Mouse (Mus musculus) neutrophil, adult 5-6 weeks (primary cell): ENCODE results near the gene Gm28048. TPM values are rescaled to one million over a fixed set of nuclear protein-coding genes. Genes with fewer than 3 reads are reported as not detected.

Experiments
- ATAC-seq: fragments of 151-379, 151-347 bp; 2 replicates; pipeline ENCODE4 v1.8.0; 2017; ENCODE audit warnings: mild to moderate bottlenecking, moderate TSS enrichment; ENCODE audit not compliant: insufficient number of reproducible peaks, poor library complexity, low FRiP score, severe bottlenecking; ENCODE audit errors: extremely low read depth
- total RNA-seq: library from RNA; stranded (forward); fragments of 200-1000 nt; gene quantifications from 2 replicates; pipeline ENCODE4 v1.2.3, GENCODE M21; 2017

Gene Gm28048
- total RNA-seq, 1 experiment from 2014 or later = 43.8 TPM

DNA sequence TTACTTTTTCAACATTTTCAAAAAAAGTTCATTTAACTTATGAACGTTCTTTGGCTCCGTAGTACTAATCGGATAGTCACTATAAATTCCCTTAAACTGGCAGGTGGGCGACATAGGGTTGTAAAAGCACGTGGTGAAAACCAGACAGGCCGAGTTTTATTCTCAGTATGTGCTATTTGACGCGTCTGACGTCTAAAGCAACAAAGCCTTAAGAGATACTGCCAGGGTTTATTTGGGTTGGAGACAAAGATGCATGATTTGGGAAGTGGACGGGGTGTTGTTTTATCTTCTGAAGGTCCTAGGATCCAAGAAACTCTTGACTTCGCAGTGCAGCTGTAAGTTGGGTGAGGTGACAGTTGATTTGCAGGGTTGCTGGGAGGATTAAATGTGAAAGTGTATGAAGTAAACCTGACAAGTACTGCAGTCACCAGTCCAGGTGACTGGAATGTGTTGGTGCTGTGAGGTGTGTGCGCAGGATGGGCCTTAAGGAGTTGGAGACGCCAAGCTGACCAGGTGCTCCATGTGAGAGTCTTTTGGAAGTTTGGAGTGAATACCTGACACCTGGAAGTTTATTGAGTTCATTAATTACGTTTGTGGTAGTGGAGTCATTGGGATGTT is 9.4 kb upstream of the Gm28048 start:
- ATAC-seq = no peak

DNA sequence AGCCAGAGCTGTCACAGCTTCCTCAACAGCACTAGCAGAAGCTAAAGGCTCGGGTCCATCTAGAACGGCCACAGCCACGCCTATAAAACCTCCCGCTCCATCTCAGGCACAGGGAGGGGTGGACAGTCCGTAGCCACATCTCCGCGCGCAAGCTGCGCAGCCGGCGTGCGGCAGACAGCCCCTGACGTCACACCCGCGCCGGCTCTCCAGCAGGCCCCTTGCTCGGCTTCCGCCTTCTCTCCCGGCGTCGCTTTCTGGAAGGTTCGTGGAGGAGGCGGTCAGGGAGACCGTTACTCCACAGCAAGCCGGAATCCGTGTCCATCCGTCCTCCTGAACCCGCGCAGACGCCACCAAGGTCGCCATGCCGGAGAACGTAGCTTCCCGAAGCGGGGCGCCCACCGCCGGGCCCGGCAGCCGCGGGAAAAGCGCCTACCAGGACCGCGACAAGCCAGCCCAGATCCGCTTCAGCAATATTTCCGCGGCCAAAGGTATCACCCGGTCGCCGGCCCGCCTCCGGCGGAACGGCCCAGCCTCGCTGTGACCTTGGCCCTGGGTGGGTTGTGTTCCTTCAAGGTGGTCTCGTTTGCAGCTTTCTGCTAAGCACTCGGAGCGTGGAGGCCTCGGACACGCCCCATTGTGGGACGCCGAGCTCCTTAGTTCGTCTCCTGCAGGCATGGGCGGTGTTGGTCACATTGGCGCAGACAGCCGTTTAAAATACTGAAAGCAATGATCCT is 8.7 kb upstream of the Gm28048 start, which contains the start of gene Cct4:
Gene Cct4 (plus strand): TSS at position 127 of the 734 bp plus-strand sequence.
- peak; percentile 91 for ATAC-seq

DNA sequence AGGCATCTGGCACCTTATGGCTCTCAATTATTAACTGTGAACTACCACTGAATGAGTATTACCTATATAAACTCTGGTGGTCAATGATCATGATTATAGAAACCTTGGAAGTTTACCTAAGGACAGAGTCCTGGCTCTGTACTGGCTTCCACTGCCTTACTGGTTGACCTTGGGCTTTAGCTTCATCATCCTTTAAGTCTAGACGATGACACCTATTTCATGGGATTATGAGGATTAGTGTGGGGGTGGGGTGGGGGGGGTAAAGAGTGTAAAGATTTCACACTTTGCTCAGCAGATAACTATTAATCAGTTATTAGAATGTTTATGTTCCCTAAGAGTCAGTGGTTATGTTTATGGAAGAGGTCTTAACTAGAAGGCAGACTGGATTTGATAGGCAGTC is 7.9 kb upstream of the Gm28048 start:
- no peak for ATAC-seq

DNA sequence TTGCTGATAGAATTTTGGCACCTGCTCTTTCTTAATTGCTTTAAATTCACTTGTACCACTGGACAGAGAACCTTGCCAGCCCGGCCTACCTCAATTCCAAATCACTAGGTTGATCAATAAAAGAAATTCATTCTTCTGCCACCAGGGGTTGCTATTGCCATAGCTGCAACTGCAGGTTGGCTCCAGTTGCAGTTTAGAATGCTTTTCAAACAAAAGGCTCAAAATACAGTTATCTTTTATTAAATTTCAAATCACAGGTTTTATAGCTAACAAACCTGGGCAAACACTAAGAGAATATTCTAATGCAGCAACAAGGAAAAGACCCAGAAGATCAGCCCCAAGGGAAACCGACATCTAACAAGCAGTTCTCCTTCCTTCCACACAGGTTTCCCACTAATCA is 5.5 kb upstream of the Gm28048 start:
- peak; percentile 54; the same call in 1 of the 2 replicates for ATAC-seq

DNA sequence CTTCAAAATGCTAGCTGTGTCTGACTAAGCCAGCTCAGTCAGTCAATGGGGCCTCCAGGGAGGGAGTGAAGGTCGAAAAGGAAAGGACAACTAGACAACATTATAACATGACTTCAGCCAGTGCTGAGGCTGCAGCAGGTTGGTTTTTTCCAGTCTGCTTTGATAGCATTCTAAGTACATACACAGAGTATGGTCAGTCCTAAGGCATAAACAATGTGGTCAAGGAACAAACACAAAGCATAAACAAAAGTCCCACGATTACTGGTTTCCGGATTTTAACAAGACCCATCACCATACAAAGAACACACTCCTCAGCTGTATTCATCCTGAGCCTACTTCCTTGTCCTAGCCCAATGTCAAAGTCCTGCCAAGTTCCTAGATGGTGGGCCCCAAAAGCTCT is 3.6 kb upstream of the Gm28048 start:
- no peak for ATAC-seq

DNA sequence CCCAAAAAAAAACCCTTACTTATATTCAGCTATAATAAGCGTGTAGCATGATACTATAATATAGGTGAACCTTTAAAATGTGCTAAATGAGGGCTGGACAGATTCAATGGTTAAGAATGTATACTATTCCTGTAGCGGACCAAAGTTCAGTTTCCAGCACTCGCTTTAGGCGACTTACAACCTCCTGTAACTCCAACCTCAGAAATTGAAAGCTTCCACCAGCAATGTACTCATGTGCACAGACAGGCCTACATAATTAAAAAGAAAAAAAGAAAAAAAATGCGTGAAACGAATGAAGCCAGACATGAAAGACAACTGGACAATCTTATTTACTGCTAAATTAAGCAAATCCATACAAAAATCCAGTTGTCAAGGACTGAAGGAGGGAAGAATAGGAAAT is 956 bp upstream of the Gm28048 start:
- ATAC-seq = no peak

DNA sequence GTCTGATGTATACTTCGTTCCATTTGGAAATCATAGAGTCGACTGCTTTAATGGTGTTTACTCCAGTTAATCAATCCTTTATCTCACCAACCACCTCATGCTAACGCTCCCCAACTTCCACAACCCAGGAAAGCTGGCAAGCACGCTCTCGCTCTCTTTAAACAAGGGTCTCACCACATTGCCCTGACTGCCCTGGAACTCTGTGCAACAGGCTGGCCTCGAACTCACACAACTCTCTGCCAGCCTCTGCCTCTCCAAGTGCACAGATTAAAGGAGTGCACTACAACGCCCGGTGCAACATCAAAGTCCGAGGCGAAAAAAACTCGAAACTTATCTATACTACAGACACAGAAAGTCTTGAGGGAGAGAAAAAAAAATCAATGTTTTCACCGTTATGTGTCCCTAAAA is 343 bp downstream of the Gm28048 start:
- ATAC-seq = no peak

DNA sequence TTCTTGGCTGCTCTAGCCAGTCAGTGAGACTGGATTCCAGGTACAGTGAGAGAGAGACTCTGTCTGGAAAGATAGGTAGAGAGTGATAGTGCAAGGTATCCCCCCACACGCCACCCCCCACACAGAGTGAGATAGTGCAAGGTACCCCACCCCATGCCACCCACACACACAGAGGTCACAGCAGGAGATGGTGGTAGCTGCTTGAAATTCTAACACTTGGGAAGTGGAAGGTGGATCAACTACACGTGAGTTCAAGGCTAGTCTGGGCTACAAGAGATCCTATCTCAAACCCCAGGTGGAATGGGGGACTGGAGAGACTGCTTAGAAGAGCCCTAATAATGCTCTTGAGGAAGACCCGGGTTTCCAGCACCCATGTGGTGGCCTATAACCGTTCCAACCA is 849 bp downstream of the Gm28048 start:
- ATAC-seq = no peak

DNA sequence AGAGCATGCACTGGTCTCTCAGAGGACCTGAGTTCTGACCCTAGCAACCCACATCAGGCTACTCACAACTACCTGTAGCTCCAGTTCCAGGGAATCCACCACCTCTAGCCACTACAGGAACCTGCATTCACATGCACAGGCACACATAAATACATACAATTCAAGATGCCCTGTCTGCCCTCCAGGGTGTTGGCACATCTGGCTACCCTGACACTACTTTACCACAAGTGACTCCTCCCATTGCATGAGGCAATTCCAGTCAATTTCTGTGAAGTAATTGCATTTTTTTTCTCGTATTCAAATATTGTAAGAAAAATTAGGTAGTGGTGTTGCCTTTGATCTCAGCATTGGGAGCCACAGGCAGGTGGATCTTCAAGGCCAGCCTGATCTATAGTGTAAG is 2.7 kb downstream of the Gm28048 start:
- no peak for ATAC-seq

DNA sequence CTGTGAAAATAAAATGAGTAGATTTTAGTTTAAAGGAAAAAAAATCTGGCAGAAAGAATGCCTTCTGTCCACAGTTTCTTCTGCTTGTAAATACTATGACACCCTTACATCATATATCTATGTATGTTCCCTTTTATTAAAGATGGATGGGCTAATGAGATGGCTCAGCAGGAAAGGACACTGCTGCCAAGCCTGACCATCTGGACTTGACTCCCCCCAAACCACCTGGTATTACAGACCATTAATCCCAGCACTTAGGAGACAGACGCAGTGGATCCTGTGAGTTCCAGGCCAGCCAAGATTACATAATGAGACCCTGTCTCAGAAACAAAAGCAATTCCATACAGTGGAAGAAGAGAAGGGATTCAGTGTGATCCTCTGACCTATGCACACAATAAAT is 3.2 kb downstream of the Gm28048 start:
- ATAC-seq = no peak

DNA sequence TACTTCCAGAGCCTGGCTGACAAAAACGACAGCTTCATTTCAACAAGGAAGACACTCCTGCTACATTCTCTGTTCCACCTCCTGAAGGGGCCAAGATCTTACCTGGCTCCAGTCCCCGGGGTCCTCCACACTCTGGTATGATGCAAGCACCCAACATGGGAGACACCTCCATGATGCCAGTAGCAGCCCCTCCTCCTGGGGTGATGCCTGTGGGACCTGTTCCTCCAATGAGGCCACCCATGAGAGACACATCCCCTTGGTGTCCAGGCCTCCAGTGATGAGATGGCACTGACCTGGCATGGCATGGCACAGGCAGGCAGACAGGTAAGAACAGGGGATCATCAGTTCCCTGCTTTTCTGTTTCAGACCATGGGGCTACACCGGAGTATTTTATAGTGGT is 3.7 kb downstream of the Gm28048 start:
- ATAC-seq = no peak

DNA sequence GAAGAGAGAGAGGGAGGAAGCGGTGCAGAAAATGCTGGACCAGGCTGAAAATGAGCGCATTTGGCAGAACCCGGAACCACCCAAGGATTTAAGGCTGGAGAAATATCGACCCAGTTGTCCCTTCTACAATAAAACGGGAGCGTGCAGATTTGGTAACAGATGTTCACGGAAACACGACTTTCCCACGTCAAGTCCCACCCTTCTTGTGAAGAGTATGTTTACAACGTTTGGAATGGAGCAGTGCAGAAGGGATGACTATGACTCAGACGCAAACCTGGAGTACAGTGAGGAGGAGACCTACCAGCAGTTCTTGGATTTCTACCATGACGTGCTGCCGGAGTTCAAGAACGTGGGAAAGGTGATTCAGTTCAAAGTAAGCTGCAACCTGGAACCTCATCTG is 8.3 kb downstream of the Gm28048 start:
- ATAC-seq = no peak

DNA sequence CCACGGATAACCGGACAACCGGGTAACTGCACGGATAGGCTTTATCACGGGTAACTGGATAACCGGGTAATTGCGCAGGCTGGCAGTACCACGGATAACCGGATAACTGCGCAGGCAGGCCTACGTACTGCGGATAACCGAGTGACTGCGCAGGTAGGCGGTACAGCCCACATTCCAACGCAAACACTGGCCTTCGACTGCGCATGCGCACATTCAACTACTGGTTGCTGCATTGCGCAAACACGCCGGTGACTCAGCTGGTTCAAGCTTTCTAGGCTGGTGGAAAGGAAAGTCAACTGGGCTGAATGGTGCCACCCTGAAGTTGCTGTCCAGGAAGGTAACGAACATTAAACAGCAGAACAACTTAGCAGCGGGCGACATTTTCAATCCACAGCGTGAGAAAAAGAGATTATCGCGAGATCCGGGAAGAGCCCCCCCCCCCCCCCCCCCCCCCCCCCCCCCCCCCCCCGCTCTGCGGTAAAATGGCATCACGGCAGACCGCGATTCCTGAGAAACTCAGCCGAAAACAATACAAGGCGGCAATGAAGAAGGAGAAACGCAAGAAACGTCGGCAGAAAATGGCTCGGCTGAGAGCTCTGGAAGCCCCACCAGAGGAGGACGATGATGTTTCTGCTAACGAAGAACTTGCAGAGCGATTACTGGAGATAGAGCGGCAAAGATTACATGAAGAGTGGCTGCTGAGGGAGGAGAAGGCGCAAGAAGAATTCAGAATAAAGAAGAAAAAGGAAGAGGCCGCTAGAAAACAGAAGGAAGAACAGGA is 9.0 kb downstream of the Gm28048 start:
- ATAC-seq = peak; percentile 72

DNA sequence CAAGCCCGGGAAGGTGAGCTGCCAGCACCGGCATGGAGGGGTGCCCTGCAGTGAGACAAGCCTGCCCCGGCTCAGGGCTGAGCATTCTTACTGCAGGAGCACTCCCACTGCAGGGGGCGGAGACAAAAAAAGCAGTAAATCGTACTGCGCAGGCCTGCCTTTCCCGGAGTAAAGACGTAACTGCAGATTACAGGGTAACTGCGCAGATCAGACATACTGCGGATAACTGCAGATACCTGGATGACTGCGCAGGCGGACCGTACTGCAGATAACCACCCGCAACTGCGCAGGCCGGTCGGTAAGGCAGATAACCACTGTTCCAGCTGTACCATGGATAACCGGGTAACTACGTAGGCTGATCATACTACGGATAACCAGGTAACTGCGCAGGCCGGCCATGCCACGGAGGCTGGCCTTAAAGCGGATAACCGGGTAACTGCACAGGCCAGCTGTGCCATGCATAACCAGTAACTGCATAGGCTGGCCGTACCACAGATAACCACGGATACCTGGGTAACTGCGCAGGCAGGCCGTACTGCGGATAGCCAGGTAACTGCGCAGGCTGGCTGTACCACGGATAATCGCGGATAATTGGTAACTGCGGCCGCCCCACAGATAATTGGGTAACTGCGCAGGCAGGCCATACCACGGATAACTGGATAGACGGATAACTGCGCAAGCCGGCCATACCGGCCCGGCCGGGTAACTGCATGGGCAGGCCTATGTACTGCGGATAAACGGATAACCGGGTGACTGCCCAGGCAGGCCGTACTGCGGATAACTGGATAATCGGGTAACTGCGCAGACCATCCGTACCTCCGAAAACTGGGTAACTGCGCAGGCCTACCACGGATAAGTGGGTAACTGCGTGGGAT is 9.8 kb downstream of the Gm28048 start, which contains the start of gene Zrsr1:
Gene Zrsr1 (plus strand): TSS at position 171 of the 875 bp plus-strand sequence.
- ATAC-seq = peak; percentile 59

DNA sequence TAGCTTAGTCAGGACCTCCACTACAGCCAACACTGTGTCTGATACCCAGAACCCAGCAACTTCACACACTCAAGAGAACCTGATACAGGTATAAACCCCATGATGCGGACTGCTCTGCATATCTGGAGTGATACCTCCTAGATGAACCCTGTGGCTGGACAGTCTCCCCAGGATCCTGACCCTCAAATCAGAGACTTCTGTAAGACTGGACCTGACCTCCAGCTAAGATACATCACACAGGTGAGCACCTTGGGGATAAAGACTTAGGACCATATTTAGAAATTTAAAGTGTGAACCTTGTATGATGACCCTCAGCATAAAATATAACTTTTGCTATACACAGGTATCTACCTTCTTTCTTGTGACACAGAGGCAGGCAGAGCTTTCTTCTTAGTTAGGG is 11.3 kb downstream of the Gm28048 start:
- no peak for ATAC-seq

DNA sequence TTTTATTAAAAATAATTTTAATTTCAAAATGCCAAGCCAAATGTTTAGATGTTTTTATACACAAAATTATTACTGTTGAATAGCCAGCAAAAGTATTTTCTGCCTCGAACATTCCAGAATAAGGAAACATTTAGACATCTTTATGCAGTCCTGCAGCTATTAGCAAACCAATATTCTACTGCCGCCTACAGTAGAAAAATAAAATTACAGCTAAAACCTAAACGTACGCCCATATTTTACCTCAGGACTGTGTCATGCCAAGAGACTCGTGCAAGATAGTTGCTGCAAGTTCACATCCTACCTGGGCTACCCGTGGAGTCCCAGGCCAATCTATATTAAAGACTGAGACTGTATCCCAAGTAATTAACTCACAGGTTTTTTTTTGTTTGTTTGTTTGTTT is 12.4 kb downstream of the Gm28048 start:
- ATAC-seq = no peak

DNA sequence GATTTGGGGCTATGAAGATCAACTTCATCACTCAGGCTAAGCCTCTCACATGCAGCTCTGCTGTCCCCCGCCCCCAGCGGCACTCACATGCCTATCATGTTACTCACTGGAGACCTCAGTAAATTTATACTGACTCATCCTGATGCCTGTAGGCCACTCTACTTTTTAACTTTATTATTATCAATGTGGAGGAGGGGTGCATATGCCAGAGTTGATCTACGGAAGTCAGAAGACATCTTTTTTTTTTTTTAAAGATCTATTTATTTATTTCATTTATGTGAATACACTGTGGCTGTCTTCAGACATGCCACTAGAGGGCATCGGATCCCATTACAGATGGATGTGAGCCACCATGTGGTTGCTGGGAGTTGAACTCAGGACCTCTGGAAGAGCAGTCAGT is 16.4 kb downstream of the Gm28048 start:
- ATAC-seq = no peak

DNA sequence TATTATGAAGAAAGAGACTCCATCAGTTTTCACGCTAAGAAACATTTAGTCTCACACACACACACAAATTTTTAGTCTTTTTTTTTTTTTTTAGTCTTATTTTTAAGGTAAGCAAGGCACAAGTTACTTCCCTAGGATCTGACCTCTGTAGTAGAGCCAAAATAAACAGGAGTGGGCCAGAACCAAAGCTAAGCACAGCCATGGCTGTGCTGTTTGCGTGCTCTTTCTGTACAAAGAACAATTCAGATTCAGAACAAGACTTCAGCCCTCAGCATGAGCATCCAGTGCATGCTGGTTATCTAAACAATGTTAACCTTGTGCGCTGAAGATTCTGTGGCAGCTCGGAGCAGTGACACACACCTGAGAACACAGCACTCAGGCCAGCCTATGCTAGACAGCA is 17.5 kb downstream of the Gm28048 start:
- no peak for ATAC-seq

DNA sequence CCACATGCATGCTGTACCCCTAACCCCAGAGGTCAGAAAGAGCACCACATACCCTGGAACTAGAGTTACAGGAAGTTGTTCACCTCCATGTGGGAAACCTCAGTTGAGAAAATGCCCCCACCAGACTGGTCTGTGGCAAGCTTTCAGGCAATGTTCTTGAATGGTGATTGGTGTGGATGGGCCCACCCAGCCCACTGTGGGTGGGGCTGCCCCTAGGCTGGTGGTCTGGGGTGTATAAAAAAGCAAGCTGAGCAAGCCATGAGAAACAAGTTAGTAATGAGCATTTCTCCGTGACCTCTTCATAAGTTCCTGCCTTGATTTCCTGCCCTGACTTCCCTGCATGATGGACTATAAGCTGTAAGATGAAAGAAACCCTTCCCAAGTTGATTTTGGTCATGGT is 19.8 kb downstream of the Gm28048 start:
- ATAC-seq = no peak
